Mouse (Mus musculus) layer of hippocampus, adult 8-10 months (tissue): Measurements from ENCODE around the gene Rbm8a. TPM values are rescaled to one million over a fixed set of nuclear protein-coding genes. Genes with fewer than 3 reads are reported as not detected.
A peak's percentile ranks its signal among the peaks of the same experiment; 100 is the strongest.

Experiments
- DNase-seq, 2 experiments: peaks; one replicate each; pipeline ENCODE4 v3.0.0; 2022; ENCODE audit warnings: low spot score in 2 of 2
- total RNA-seq, 4 experiments: library from RNA; stranded (reverse); gene quantifications; 2 replicates each; pipeline ENCODE4 v1.2.4; 2022

Rbm8a gene
- 10 to 100 TPM; 45.5 to 61.5 (median 48.7) TPM for total RNA-seq

GRCm38 (mm10) chr3:96629729-96630600, at the start of gene Rbm8a:
Gene Rbm8a, plus strand, starts transcription at chr3:96629933.
- DNase-seq, result peak; percentile 96 to 98

- no peak for DNase-seq
Observed at GRCm38 (mm10) chr3:96581141-96581540, 48.6 kb upstream of the Rbm8a start.

- no peak for DNase-seq
Observed at GRCm38 (mm10) chr3:96581771-96582515, 47.8 kb upstream of the Rbm8a start.

- DNase-seq, result no peak
Observed at GRCm38 (mm10) chr3:96583386-96583785, 46.3 kb upstream of the Rbm8a start.

- no peak for DNase-seq
Observed at GRCm38 (mm10) chr3:96590657-96591056, 39.1 kb upstream of the Rbm8a start.

GRCm38 (mm10) chr3:96593374-96593773, 36.4 kb upstream of the Rbm8a start:
- DNase-seq, result no peak

- peak; percentile 92 to 93 for DNase-seq
Observed at GRCm38 (mm10) chr3:96593790-96594560, 35.8 kb upstream of the Rbm8a start, which contains the start of gene Polr3gl. Gene Polr3gl, minus strand, starts transcription at chr3:96594181.

GRCm38 (mm10) chr3:96594851-96595250, 34.9 kb upstream of the Rbm8a start:
- no peak for DNase-seq

GRCm38 (mm10) chr3:96595661-96596060, 34.1 kb upstream of the Rbm8a start:
- peak; percentile 51 to 60 for DNase-seq

GRCm38 (mm10) chr3:96596228-96596707, 33.5 kb upstream of the Rbm8a start, which contains the start of gene Ankrd34a:
Gene Ankrd34a, plus strand, starts transcription at chr3:96596636.
- DNase-seq, result peak; percentile 75 to 76

GRCm38 (mm10) chr3:96596855-96597254, 32.9 kb upstream of the Rbm8a start:
- DNase-seq, result no peak

- DNase-seq, result peak in 1 of 2 experiments; percentile 40
Observed at GRCm38 (mm10) chr3:96597435-96597891, 32.3 kb upstream of the Rbm8a start.

- DNase-seq, result peak; percentile 50 to 61
Observed at GRCm38 (mm10) chr3:96598156-96599068, 31.3 kb upstream of the Rbm8a start.

GRCm38 (mm10) chr3:96599069-96599393, 30.7 kb upstream of the Rbm8a start:
- no peak for DNase-seq

- no peak for DNase-seq
Observed at GRCm38 (mm10) chr3:96599411-96599810, 30.3 kb upstream of the Rbm8a start.

- peak; percentile 93 to 95 for DNase-seq
Observed at GRCm38 (mm10) chr3:96600639-96601250, 29.0 kb upstream of the Rbm8a start, which contains the start of gene Lix1l. Gene Lix1l, plus strand, starts transcription at chr3:96601149.

GRCm38 (mm10) chr3:96601251-96601787, 28.4 kb upstream of the Rbm8a start:
- DNase-seq, result peak in 1 of 2 experiments; percentile 68

- DNase-seq, result no peak
Observed at GRCm38 (mm10) chr3:96601941-96602703, 27.6 kb upstream of the Rbm8a start.

- no peak for DNase-seq
Observed at GRCm38 (mm10) chr3:96602704-96603084, 27.0 kb upstream of the Rbm8a start.
